Mouse (Mus musculus) liver, embryonic 12.5 days (tissue): ENCODE results near the gene Tanc1. TPM values are rescaled to one million over a fixed set of nuclear protein-coding genes. Genes with fewer than 3 reads are reported as not detected.

ENCODE experiments used
- ATAC-seq: fragments of 200-750 bp; cut with Nextera tagmentation; 2 replicates; pipeline ENCODE4 v1.8.0; 2017; ENCODE audit warnings: moderate number of reproducible peaks, mild to moderate bottlenecking, moderate library complexity
- H3K27ac ChIP-seq: fragments of 300-500 bp; sonication (generic); 2 replicates; pipeline ENCODE4 v1.5.1; 2016; ENCODE audit warnings: mild to moderate bottlenecking
- H3K27me3 ChIP-seq: fragments of 300-500 bp; sonication (generic); replicated peaks from 2 replicates; pipeline ENCODE4 v1.6.1; 2016; ENCODE audit warnings: mild to moderate bottlenecking, moderate library complexity
- H3K36me3 ChIP-seq: fragments of 300-500 bp; sonication (generic); 2 replicates; pipeline ENCODE4 v1.6.1; 2016; ENCODE audit warnings: mild to moderate bottlenecking, moderate library complexity
- H3K4me1 ChIP-seq: fragments of 300-500 bp; sonication (generic); 2 replicates; pipeline ENCODE4 v1.6.1; 2016
- H3K4me2 ChIP-seq: fragments of 300-500 bp; sonication (generic); 2 replicates; pipeline ENCODE4 v1.6.1; 2016; ENCODE audit warnings: mild to moderate bottlenecking, moderate library complexity
- H3K4me3 ChIP-seq: fragments of 300-500 bp; sonication (generic); 2 replicates; pipeline ENCODE4 v1.5.1; 2016; ENCODE audit warnings: mild to moderate bottlenecking, moderate library complexity
- H3K9ac ChIP-seq: fragments of 300-500 bp; sonication (generic); 2 replicates; pipeline ENCODE4 v1.6.1; 2016; ENCODE audit warnings: mild to moderate bottlenecking, moderate library complexity
- H3K9me3 ChIP-seq: fragments of 300-500 bp; sonication (generic); replicated peaks from 2 replicates; pipeline ENCODE4 v1.6.1; 2016; ENCODE audit warnings: mild to moderate bottlenecking, moderate library complexity
- WGBS: fragments of 180-500 bp; shearing (Covaris S2); methylation state at CpG from one replicate; pipeline ENCODE4 v1.1.7; 2016; ENCODE audit not compliant: insufficient replicate concordance; 5-methylcytosine and 5-hydroxymethylcytosine counted together
- polyA plus RNA-seq: library from polyadenylated mRNA; unstranded; fragments of >200 nt; fragmentation: Nextera tagmentation; extraction: Ambion mirVana; gene quantifications from 2 replicates; pipeline ENCODE4 v1.2.1, GENCODE M21; 2016

Tanc1 gene
- polyA plus RNA-seq, 1 experiment from 2014 or later = 6.8 TPM

GRCm38 (mm10) chr2:59656680-59657079, 44.8 kb downstream of the Tanc1 start:
- 45% methylated on average over 5 of the region's 5 CpGs for WGBS
- ATAC-seq = no peak
- Histone ChIP-seq H3K36me3 (no peaks in the 10 kb centered on the region), H3K9me3 (no peaks in the 10 kb centered on the region), H3K4me2 (no peak overlapping the region), H3K4me1 (peaks cover 24% of the 10 kb centered on the region), H3K27ac (no peak overlapping the region), H3K4me3 (no peak overlapping the region), H3K27me3 (no peaks in the 10 kb centered on the region), H3K9ac (no peak overlapping the region)

- H3K4me2 ChIP-seq = no peak overlapping the region
- no peaks in the 10 kb centered on the region for H3K36me3 ChIP-seq
- WGBS = 67% methylated on average over 6 of the region's 6 CpGs
- no peaks in the 10 kb centered on the region for H3K27me3 ChIP-seq
- ATAC-seq = no peak
- no peak overlapping the region for H3K9ac ChIP-seq
- no peak overlapping the region for H3K4me3 ChIP-seq
- H3K27ac ChIP-seq = no peak overlapping the region
- H3K9me3 ChIP-seq = no peaks in the 10 kb centered on the region
- 0 out of 2 replicates have a peak, but pooled peaks cover 12% of the 10 kb centered on the region for H3K4me1 ChIP-seq
These were observed 47.8 kb downstream of the Tanc1 start for GRCm38 (mm10) chr2:59659686-59660085.

GRCm38 (mm10) chr2:59660891-59661805, 49.3 kb downstream of the Tanc1 start:
- Histone ChIP-seq H3K4me1 (0 out of 2 replicates have a peak, but pooled peaks cover 22% of the 10 kb centered on the region), H3K27me3 (no peaks in the 10 kb centered on the region), H3K36me3 (no peaks in the 10 kb centered on the region), H3K9me3 (no peaks in the 10 kb centered on the region), H3K4me3 (no peak overlapping the region), H3K9ac (no peak overlapping the region), H3K4me2 (no peak overlapping the region), H3K27ac (no peak overlapping the region)
- 68% methylated on average over 16 of the region's 16 CpGs for WGBS
- no peak for ATAC-seq

- H3K4me2 ChIP-seq = no peak overlapping the region
- peaks cover 24% of the 10 kb centered on the region for H3K4me1 ChIP-seq
- no peak for ATAC-seq
- no peak overlapping the region for H3K27ac ChIP-seq
- H3K36me3 ChIP-seq = no peaks in the 10 kb centered on the region
- no peak overlapping the region for H3K4me3 ChIP-seq
- no peaks in the 10 kb centered on the region for H3K27me3 ChIP-seq
- 52% methylated on average over 16 of the region's 16 CpGs for WGBS
- H3K9ac ChIP-seq = no peak overlapping the region
- no peaks in the 10 kb centered on the region for H3K9me3 ChIP-seq
These were observed 53.1 kb downstream of the Tanc1 start for GRCm38 (mm10) chr2:59664803-59665567.

GRCm38 (mm10) chr2:59666533-59666932, 54.7 kb downstream of the Tanc1 start:
- no peak overlapping the region for H3K27ac ChIP-seq
- H3K4me3 ChIP-seq = no peak overlapping the region
- H3K4me2 ChIP-seq = no peak overlapping the region
- H3K4me1 ChIP-seq = peaks cover 27% of the 10 kb centered on the region
- no peak overlapping the region for H3K9ac ChIP-seq
- no peaks in the 10 kb centered on the region for H3K9me3 ChIP-seq
- WGBS = 59% methylated on average over 5 of the region's 5 CpGs
- H3K36me3 ChIP-seq = no peaks in the 10 kb centered on the region
- no peaks in the 10 kb centered on the region for H3K27me3 ChIP-seq
- ATAC-seq = no peak

GRCm38 (mm10) chr2:59670087-59671060, 58.5 kb downstream of the Tanc1 start:
- Histone ChIP-seq H3K27ac (no peak overlapping the region), H3K4me3 (no peak overlapping the region), H3K9ac (no peak overlapping the region), H3K4me2 (no peak overlapping the region), H3K27me3 (0 out of 2 replicates have a peak, but pooled peaks cover 3% of the 10 kb centered on the region), H3K9me3 (no peaks in the 10 kb centered on the region), H3K4me1 (peaks cover 40% of the 10 kb centered on the region), H3K36me3 (no peaks in the 10 kb centered on the region)
- 26% methylated on average over 15 of the region's 15 CpGs for WGBS
- ATAC-seq = peak; percentile 50

GRCm38 (mm10) chr2:59671671-59672070, 59.8 kb downstream of the Tanc1 start:
- Histone ChIP-seq H3K4me3 (no peak overlapping the region), H3K4me1 (peaks cover 49% of the 10 kb centered on the region), H3K4me2 (no peak overlapping the region), H3K9me3 (no peaks in the 10 kb centered on the region), H3K9ac (no peak overlapping the region), H3K36me3 (no peaks in the 10 kb centered on the region), H3K27me3 (0 out of 2 replicates have a peak, but pooled peaks cover 3% of the 10 kb centered on the region), H3K27ac (no peak overlapping the region)
- ATAC-seq = no peak
- WGBS = 55% methylated on average over 8 of the region's 8 CpGs

- peaks cover 51% of the 10 kb centered on the region for H3K4me1 ChIP-seq
- no peaks in the 10 kb centered on the region for H3K36me3 ChIP-seq
- 0 out of 2 replicates have a peak, but pooled peaks cover 3% of the 10 kb centered on the region for H3K27me3 ChIP-seq
- no peaks in the 10 kb centered on the region for H3K9me3 ChIP-seq
- WGBS = 60% methylated on average over 4 of the region's 4 CpGs
- no peak for ATAC-seq
- no peak overlapping the region for H3K27ac ChIP-seq
- H3K9ac ChIP-seq = no peak overlapping the region
- H3K4me3 ChIP-seq = no peak overlapping the region
- H3K4me2 ChIP-seq = no peak overlapping the region
These were observed 60.2 kb downstream of the Tanc1 start for GRCm38 (mm10) chr2:59672086-59672485.

GRCm38 (mm10) chr2:59672686-59673085, 60.8 kb downstream of the Tanc1 start:
- Histone ChIP-seq H3K27ac (no peak overlapping the region), H3K9me3 (no peaks in the 10 kb centered on the region), H3K4me2 (no peak overlapping the region), H3K4me3 (no peak overlapping the region), H3K9ac (no peak overlapping the region), H3K36me3 (no peaks in the 10 kb centered on the region), H3K4me1 (peaks cover 51% of the 10 kb centered on the region), H3K27me3 (0 out of 2 replicates have a peak, but pooled peaks cover 3% of the 10 kb centered on the region)
- 63% methylated on average over 8 of the region's 8 CpGs for WGBS
- ATAC-seq = no peak

GRCm38 (mm10) chr2:59673351-59673750, 61.5 kb downstream of the Tanc1 start:
- no peak overlapping the region for H3K27ac ChIP-seq
- peaks cover 51% of the 10 kb centered on the region for H3K4me1 ChIP-seq
- 60% methylated on average over 6 of the region's 6 CpGs for WGBS

GRCm38 (mm10) chr2:59673877-59674276, 62.0 kb downstream of the Tanc1 start:
- H3K9ac ChIP-seq = no peak overlapping the region
- H3K27ac ChIP-seq = no peak overlapping the region
- ATAC-seq = no peak
- no peaks in the 10 kb centered on the region for H3K36me3 ChIP-seq
- H3K9me3 ChIP-seq = no peaks in the 10 kb centered on the region
- peaks cover 51% of the 10 kb centered on the region for H3K4me1 ChIP-seq
- no peak overlapping the region for H3K4me2 ChIP-seq
- H3K4me3 ChIP-seq = no peak overlapping the region
- 0 out of 2 replicates have a peak, but pooled peaks cover 3% of the 10 kb centered on the region for H3K27me3 ChIP-seq
- 68% methylated on average over 1 of the region's 1 CpGs for WGBS

More at GRCm38 (mm10) chr2:59673351-59673750, 61.5 kb downstream of the Tanc1 start:
- no peak overlapping the region for H3K4me2 ChIP-seq
- H3K9me3 ChIP-seq = no peaks in the 10 kb centered on the region
- H3K9ac ChIP-seq = no peak overlapping the region
- H3K27me3 ChIP-seq = 0 out of 2 replicates have a peak, but pooled peaks cover 3% of the 10 kb centered on the region
- ATAC-seq = no peak
- no peaks in the 10 kb centered on the region for H3K36me3 ChIP-seq
- no peak overlapping the region for H3K4me3 ChIP-seq
